Mouse (Mus musculus): ENCODE measurements around the gene Defa20. TPM values are rescaled to one million over a fixed set of nuclear protein-coding genes. Genes with fewer than 3 reads are reported as not detected.
"Not testable (repeated sequence)": the region's sequence is repeated elsewhere in the genome, so short reads cannot be mapped to it uniquely, and the experiment has no call there.

Defa20 gene
- total RNA-seq (2014; fragmentation: Nextera tagmentation) (not detected in 2 replicates), total RNA-seq (2017) (not detected in 2 replicates)

DNA sequence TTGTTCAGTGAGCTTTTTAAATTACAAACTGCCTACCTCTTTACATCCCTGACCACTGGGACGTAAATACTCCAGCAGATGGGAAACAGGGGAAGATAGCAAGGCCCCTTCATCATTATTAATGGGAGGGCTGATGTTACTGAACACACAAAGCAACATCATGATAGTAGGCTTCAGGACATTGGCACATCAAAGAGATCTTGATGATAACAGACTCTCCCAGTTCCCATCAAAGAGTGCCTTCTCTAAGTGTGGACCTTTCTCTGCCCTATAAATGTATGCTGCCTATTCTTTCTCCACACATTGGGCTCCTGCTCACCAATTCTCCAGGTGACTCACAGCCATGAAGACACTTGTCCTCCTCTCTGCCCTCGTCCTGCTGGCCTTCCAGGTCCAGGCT lies at the start of gene Defa20:
Gene Defa20 (plus strand): TSS at position 301 of the 400 bp plus-strand sequence.
- ATAC-seq (replicated peaks; ENCODE audit: poor library complexity, severe bottlenecking) = not testable (repeated sequence)

DNA sequence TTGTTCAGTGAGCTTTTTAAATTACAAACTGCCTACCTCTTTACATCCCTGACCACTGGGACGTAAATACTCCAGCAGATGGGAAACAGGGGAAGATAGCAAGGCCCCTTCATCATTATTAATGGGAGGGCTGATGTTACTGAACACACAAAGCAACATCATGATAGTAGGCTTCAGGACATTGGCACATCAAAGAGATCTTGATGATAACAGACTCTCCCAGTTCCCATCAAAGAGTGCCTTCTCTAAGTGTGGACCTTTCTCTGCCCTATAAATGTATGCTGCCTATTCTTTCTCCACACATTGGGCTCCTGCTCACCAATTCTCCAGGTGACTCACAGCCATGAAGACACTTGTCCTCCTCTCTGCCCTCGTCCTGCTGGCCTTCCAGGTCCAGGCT lies 19.7 kb downstream of the Defa20 start, which contains the start of gene Defa32:
Gene Defa32 (plus strand): TSS at position 301 of the 400 bp plus-strand sequence.
- ATAC-seq (replicated peaks; ENCODE audit: poor library complexity, severe bottlenecking) = not testable (repeated sequence)

Other genes with a start within 250 kb of the Defa20 start
- not detected in 2 replicates for gene Defa27, start 193.7 kb upstream of the Defa20 start, total RNA-seq (2014; fragmentation: Nextera tagmentation)
- not detected in 2 replicates for gene Defa27, start 193.7 kb upstream of the Defa20 start, total RNA-seq (2017)
- not detected in 2 replicates for gene Defa29, start 182.2 kb upstream of the Defa20 start, total RNA-seq (2014; fragmentation: Nextera tagmentation)
- not detected in 2 replicates for gene Defa29, start 182.2 kb upstream of the Defa20 start, total RNA-seq (2017)
- not detected in 2 replicates for gene Defa2, start 130.7 kb upstream of the Defa20 start, total RNA-seq (2014; fragmentation: Nextera tagmentation)
- not detected in 2 replicates for gene Defa2, start 130.7 kb upstream of the Defa20 start, total RNA-seq (2017)
- gene Defa33, start 117.4 kb upstream of the Defa20 start, total RNA-seq (2014; fragmentation: Nextera tagmentation) = not detected in 2 replicates
- gene Defa33, start 117.4 kb upstream of the Defa20 start, total RNA-seq (2017) = not detected in 2 replicates
- gene Defa36, start 81.8 kb upstream of the Defa20 start, total RNA-seq (2014; fragmentation: Nextera tagmentation) = not detected in 2 replicates
- not detected in 2 replicates for gene Defa36, start 81.8 kb upstream of the Defa20 start, total RNA-seq (2017)
- not detected in 2 replicates for gene Gm7849, start 52.7 kb upstream of the Defa20 start, total RNA-seq (2014; fragmentation: Nextera tagmentation)
- not detected in 2 replicates for gene Gm7849, start 52.7 kb upstream of the Defa20 start, total RNA-seq (2017)
- not detected in 2 replicates for gene Defa32, start 19.8 kb downstream of the Defa20 start, total RNA-seq (2014; fragmentation: Nextera tagmentation)
- gene Defa32, start 19.8 kb downstream of the Defa20 start, total RNA-seq (2017) = not detected in 2 replicates
- gene Defa37, start 56.1 kb downstream of the Defa20 start, total RNA-seq (2014; fragmentation: Nextera tagmentation) = not detected in 2 replicates
- not detected in 2 replicates for gene Defa37, start 56.1 kb downstream of the Defa20 start, total RNA-seq (2017)
- not detected in 2 replicates for gene Defa28, start 73.7 kb downstream of the Defa20 start, total RNA-seq (2014; fragmentation: Nextera tagmentation)
- not detected in 2 replicates for gene Defa28, start 73.7 kb downstream of the Defa20 start, total RNA-seq (2017)
- not detected in 2 replicates for gene Gm7861, start 85.2 kb downstream of the Defa20 start, total RNA-seq (2014; fragmentation: Nextera tagmentation)
- gene Gm7861, start 85.2 kb downstream of the Defa20 start, total RNA-seq (2017) = not detected in 2 replicates
- not detected in 2 replicates for gene Defa26, start 108.9 kb downstream of the Defa20 start, total RNA-seq (2014; fragmentation: Nextera tagmentation)
- gene Defa26, start 108.9 kb downstream of the Defa20 start, total RNA-seq (2017) = not detected in 2 replicates
- gene Defa17, start 146.5 kb downstream of the Defa20 start, total RNA-seq (2014; fragmentation: Nextera tagmentation) = not detected in 2 replicates
- not detected in 2 replicates for gene Defa17, start 146.5 kb downstream of the Defa20 start, total RNA-seq (2017)
- gene Defa34, start 156.5 kb downstream of the Defa20 start, total RNA-seq (2014; fragmentation: Nextera tagmentation) = not detected in 2 replicates
- not detected in 2 replicates for gene Defa34, start 156.5 kb downstream of the Defa20 start, total RNA-seq (2017)
- not detected in 2 replicates for gene AY761184, start 194.4 kb downstream of the Defa20 start, total RNA-seq (2014; fragmentation: Nextera tagmentation)
- gene AY761184, start 194.4 kb downstream of the Defa20 start, total RNA-seq (2017) = not detected in 2 replicates
- not detected in 2 replicates for gene Defa24, start 225.2 kb downstream of the Defa20 start, total RNA-seq (2014; fragmentation: Nextera tagmentation)
- not detected in 2 replicates for gene Defa24, start 225.2 kb downstream of the Defa20 start, total RNA-seq (2017)

All from granulocyte monocyte progenitor cell, adult 5-6 weeks (primary cell).